7 mouse cellular contexts compared by ENCODE assay signal in genomic region chr11:94548041-94548784, GRCm38 (mm10). TPM values are rescaled to one million over a fixed set of nuclear protein-coding genes. Genes with fewer than 3 reads are reported as not detected.
DNase-seq lines count a peak whose midpoint lies in the region; ATAC-seq and TF ChIP-seq lines count a peak whose summit lies in the region.

No protein-coding gene starts in this region.

- H3K36me3 ChIP-seq in ES-E14 (ENCODE audit: control insufficient read depth, insufficient read depth, low read length, poor library complexity, severe bottlenecking) = no peaks in the 10 kb centered on the region
- peaks cover 21% of the 10 kb centered on the region for H3K36me3 ChIP-seq in megakaryocyte, embryonic 14.5 days (replicated peaks; ENCODE audit: low read length)

- intact Hi-C loops in left cerebral cortex, postnatal 4 days (cut with DNase I) = no loop called here

- H3K4me3 ChIP-seq in ES-E14 (ENCODE audit: insufficient read depth in 1 of 2, low read depth in 1 of 2, low read length in 2 of 2, poor library complexity in 1 of 2, severe bottlenecking in 1 of 2) = peak overlapping the region; percentile 76 to 81
- peak overlapping the region; percentile 98 for H3K4me3 ChIP-seq in megakaryocyte, embryonic 14.5 days (replicated peaks)

- no peak overlapping the region for H3K27ac ChIP-seq in ES-E14 (ENCODE audit: insufficient read depth, low read depth, low read length, poor library complexity, severe bottlenecking)

- no peaks in the 10 kb centered on the region for H3K9me3 ChIP-seq in ES-E14 (ENCODE audit: control insufficient read depth, insufficient read depth, low read depth, low read length)
- H3K9me3 ChIP-seq in megakaryocyte, embryonic 14.5 days = peaks cover 7% of the 10 kb centered on the region

- no peaks in the 10 kb centered on the region for H3K27me3 ChIP-seq in megakaryocyte, embryonic 14.5 days (replicated peaks)

- in situ Hi-C loops in ES-E14 (cut with MboI; ENCODE audit: low sequenced_read_pairs in 2 of 2, unreplicated experiment in 2 of 2) = no loop called here

- H3K4me1 ChIP-seq in ES-E14 (ENCODE audit: control insufficient read depth in 2 of 2, insufficient read depth in 2 of 2, low read length in 2 of 2, poor library complexity in 1 of 2) = peaks cover 0 to 6% of the 10 kb centered on the region in 2 experiments; a peak in 1 of 4 replicates
- peaks cover 50% of the 10 kb centered on the region for H3K4me1 ChIP-seq in megakaryocyte, embryonic 14.5 days

- peak; percentile 22; the same call in 1 of the 2 replicates for ATAC-seq in erythroid progenitor cell, adult 5-6 weeks (replicated peaks; ENCODE audit: low FRiP score, poor library complexity, severe bottlenecking)

- DNase-seq in ES-E14 (ENCODE audit: low read depth, low spot score) = no peak
- peak; percentile 70 to 79 for DNase-seq in adrenal gland, postnatal 36 days
- peak; percentile 56 for DNase-seq in heart, postnatal 4 days
- peak; percentile 62 for DNase-seq in left cerebral cortex, postnatal 4 days
- peak; percentile 47 for DNase-seq in skeletal muscle tissue, adult 2 months (ENCODE audit: low read depth, low spot score)

- peak overlapping the region; percentile 82 for H3K9ac ChIP-seq in ES-E14 (ENCODE audit: insufficient read depth, low read depth, low read length, poor library complexity, severe bottlenecking)

TF ChIP-seq in ES-E14, 5 proteins besides CTCF, POLR2A, EP300 and RAD21:
- TF ChIP-seq ZC3H11A (IDR thresholded peaks at IDR 0.05; ENCODE audit: borderline replicate concordance, low read depth, low read length) (no peak), HCFC1 (IDR thresholded peaks at IDR 0.05; ENCODE audit: borderline replicate concordance, insufficient read depth, low read length) (no peak), MAFK (IDR thresholded peaks at IDR 0.05; ENCODE audit: insufficient read depth, low read depth, low read length) (no peak), ZNF384 (IDR thresholded peaks at IDR 0.05; ENCODE audit: low read depth, low read length) (no peak), CHD2 (IDR thresholded peaks at IDR 0.05; ENCODE audit: low read depth, low read length) (no peak)

RNA-seq across cellular contexts. Expression of gene Rsad1, which starts 0.8 kb away (rescaled TPM):
- 2.1 and 2.4 TPM in 2 replicates for total RNA-seq in ES-E14 (2012; rRNA removed)
- total RNA-seq in adrenal gland, postnatal 36 days (2021) = 10 to 100 TPM; 11.9 to 13.3 TPM
- total RNA-seq in erythroid progenitor cell, adult 5-6 weeks (2015; ENCODE audit: low replicate concordance) = 0.84 TPM in 1 of 2 replicates, not detected in the other
- total RNA-seq in erythroid progenitor cell, adult 5-6 weeks (2017; ENCODE audit: low replicate concordance) = 0.23 and 0.26 TPM in 2 replicates
- total RNA-seq in heart, postnatal 4 days (2021) = 10 to 100 TPM; 12.3 to 13.0 TPM
- total RNA-seq in left cerebral cortex, postnatal 4 days (2021) = 10 to 100 TPM; 17.3 to 19.5 TPM
- 0.92 and 2.2 TPM in 2 replicates for polyA plus RNA-seq in megakaryocyte, embryonic 14.5 days (2012; ENCODE audit: insufficient read depth, low replicate concordance)

RNA-seq across cellular contexts. Expression of gene Chad, which starts 16.6 kb away (rescaled TPM):
- total RNA-seq in ES-E14 (2012; rRNA removed) = 0.11 TPM in 1 of 2 replicates, not detected in the other
- total RNA-seq in adrenal gland, postnatal 36 days (2021) = not detected
- not detected in 2 replicates for total RNA-seq in erythroid progenitor cell, adult 5-6 weeks (2015; ENCODE audit: low replicate concordance)
- not detected in 2 replicates for total RNA-seq in erythroid progenitor cell, adult 5-6 weeks (2017; ENCODE audit: low replicate concordance)
- total RNA-seq in heart, postnatal 4 days (2021) = under 1 TPM; 0.61 to 0.62 TPM
- under 1 TPM in 1 of 2 experiments, not detected in 1; 0.22 TPM for total RNA-seq in left cerebral cortex, postnatal 4 days (2021)
- polyA plus RNA-seq in megakaryocyte, embryonic 14.5 days (2012; ENCODE audit: insufficient read depth, low replicate concordance) = 0.45 TPM in 1 of 2 replicates, not detected in the other

RNA-seq across cellular contexts. Expression of gene Mycbpap, which starts 26.7 kb away (rescaled TPM):
- 0.45 and 0.48 TPM in 2 replicates for total RNA-seq in ES-E14 (2012; rRNA removed)
- total RNA-seq in adrenal gland, postnatal 36 days (2021) = 1 to 10 TPM; 3.6 to 9.7 TPM
- total RNA-seq in erythroid progenitor cell, adult 5-6 weeks (2015; ENCODE audit: low replicate concordance) = not detected in 2 replicates
- total RNA-seq in erythroid progenitor cell, adult 5-6 weeks (2017; ENCODE audit: low replicate concordance) = not detected in 2 replicates
- 1 to 10 TPM; 5.9 to 6.3 TPM for total RNA-seq in heart, postnatal 4 days (2021)
- total RNA-seq in left cerebral cortex, postnatal 4 days (2021) = 1 to 10 TPM in 1 of 2 experiments, under 1 TPM in 1; 0.82 to 2.2 TPM
- not detected in 2 replicates for polyA plus RNA-seq in megakaryocyte, embryonic 14.5 days (2012; ENCODE audit: insufficient read depth, low replicate concordance)

RNA-seq across cellular contexts. Expression of gene Epn3, which starts 48.4 kb away (rescaled TPM):
- total RNA-seq in ES-E14 (2012; rRNA removed) = 0.48 and 1.7 TPM in 2 replicates
- 10 to 100 TPM; 13.5 to 25.9 TPM for total RNA-seq in adrenal gland, postnatal 36 days (2021)
- total RNA-seq in erythroid progenitor cell, adult 5-6 weeks (2015; ENCODE audit: low replicate concordance) = not detected in 2 replicates
- not detected in 2 replicates for total RNA-seq in erythroid progenitor cell, adult 5-6 weeks (2017; ENCODE audit: low replicate concordance)
- 10 to 100 TPM; 31.3 to 34.3 TPM for total RNA-seq in heart, postnatal 4 days (2021)
- 1 to 10 TPM; 1.3 to 1.5 TPM for total RNA-seq in left cerebral cortex, postnatal 4 days (2021)
- not detected in 2 replicates for polyA plus RNA-seq in megakaryocyte, embryonic 14.5 days (2012; ENCODE audit: insufficient read depth, low replicate concordance)

RNA-seq across cellular contexts. Expression of gene Acsf2, which starts 53.5 kb away (rescaled TPM):
- total RNA-seq in ES-E14 (2012; rRNA removed) = 5.9 and 7.4 TPM in 2 replicates
- total RNA-seq in adrenal gland, postnatal 36 days (2021) = 100 to 1,000 TPM; 130 to 146 TPM
- total RNA-seq in erythroid progenitor cell, adult 5-6 weeks (2015; ENCODE audit: low replicate concordance) = 4.2 and 9.7 TPM in 2 replicates
- total RNA-seq in erythroid progenitor cell, adult 5-6 weeks (2017; ENCODE audit: low replicate concordance) = 2.3 and 2.5 TPM in 2 replicates
- total RNA-seq in heart, postnatal 4 days (2021) = 10 to 100 TPM; 29.8 to 30.4 TPM
- total RNA-seq in left cerebral cortex, postnatal 4 days (2021) = 10 to 100 TPM in 1 of 2 experiments, 1 to 10 TPM in 1; 9.1 to 10.3 TPM
- polyA plus RNA-seq in megakaryocyte, embryonic 14.5 days (2012; ENCODE audit: insufficient read depth, low replicate concordance) = 12.9 and 26.6 TPM in 2 replicates
